Mouse (Mus musculus): ENCODE data around the gene Tpm1. TPM values are rescaled to one million over a fixed set of nuclear protein-coding genes. Genes with fewer than 3 reads are reported as not detected.
A peak's percentile ranks its signal among the peaks of the same experiment; 100 is the strongest.

Tpm1 gene
- polyA plus RNA-seq, 1 experiment from 2014 or later: 1,264 TPM

- Histone ChIP-seq H3K27ac (replicated peaks; ENCODE audit: low read depth, low read length) (no peak overlapping the region; the same call in 1 of the 2 replicates), H3K27me3 (replicated peaks; ENCODE audit: control insufficient read depth, insufficient read depth, low read length) (no peaks in the 10 kb centered on the region), H3K4me1 (ENCODE audit: control insufficient read depth, insufficient read depth, low read length) (peaks cover 25% of the 10 kb centered on the region), H3K36me3 (ENCODE audit: control insufficient read depth, insufficient read depth, low read length) (peaks cover 77% of the 10 kb centered on the region), H3K9me3 (ENCODE audit: control insufficient read depth, low read length) (peaks cover 9% of the 10 kb centered on the region), H3K4me3 (ENCODE audit: low read depth, low read length) (no peak overlapping the region), H3K9ac (ENCODE audit: low read depth, low read length) (no peak overlapping the region), H3K4me2 (ENCODE audit: low read depth, low read length) (no peak overlapping the region)
- WGBS: 87% methylated on average over 4 of the region's 4 CpGs
- ATAC-seq (ENCODE audit: low read depth): no peak
- no peak for DNase-seq (ENCODE audit: low spot score)
Measured at GRCm38 (mm10) chr9:67037666-67038065, 11.5 kb downstream of the Tpm1 start.

- no peak overlapping the region for H3K4me2 ChIP-seq (ENCODE audit: low read depth, low read length)
- peak overlapping the region; percentile 70 for H3K27ac ChIP-seq (replicated peaks; ENCODE audit: low read depth, low read length)
- H3K36me3 ChIP-seq (ENCODE audit: control insufficient read depth, insufficient read depth, low read length): peaks cover 87% of the 10 kb centered on the region
- peak; percentile 54 for DNase-seq (ENCODE audit: low spot score)
- no peak overlapping the region for H3K9ac ChIP-seq (ENCODE audit: low read depth, low read length)
- peaks cover 9% of the 10 kb centered on the region for H3K9me3 ChIP-seq (ENCODE audit: control insufficient read depth, low read length)
- no peak for ATAC-seq (ENCODE audit: low read depth)
- 34% methylated on average over 2 of the region's 2 CpGs for WGBS
- no peak overlapping the region for H3K4me3 ChIP-seq (ENCODE audit: low read depth, low read length)
- H3K27me3 ChIP-seq (replicated peaks; ENCODE audit: control insufficient read depth, insufficient read depth, low read length): no peaks in the 10 kb centered on the region
- H3K4me1 ChIP-seq (ENCODE audit: control insufficient read depth, insufficient read depth, low read length): peaks cover 15% of the 10 kb centered on the region
Measured at GRCm38 (mm10) chr9:67036527-67037118, 12.6 kb downstream of the Tpm1 start.

- 84% methylated on average over 12 of the region's 12 CpGs for WGBS
- peaks cover 89% of the 10 kb centered on the region for H3K36me3 ChIP-seq (ENCODE audit: control insufficient read depth, insufficient read depth, low read length)
- H3K27me3 ChIP-seq (replicated peaks; ENCODE audit: control insufficient read depth, insufficient read depth, low read length): no peaks in the 10 kb centered on the region
- H3K27ac ChIP-seq (replicated peaks; ENCODE audit: low read depth, low read length): peak overlapping the region; percentile 18; the same call in 1 of the 2 replicates
- H3K4me1 ChIP-seq (ENCODE audit: control insufficient read depth, insufficient read depth, low read length): peaks cover 9% of the 10 kb centered on the region
- DNase-seq (ENCODE audit: low spot score) (no peak), ATAC-seq (ENCODE audit: low read depth) (no peak)
- peaks cover 9% of the 10 kb centered on the region for H3K9me3 ChIP-seq (ENCODE audit: control insufficient read depth, low read length)
- no peak overlapping the region for H3K4me2 ChIP-seq (ENCODE audit: low read depth, low read length)
- no peak overlapping the region for H3K4me3 ChIP-seq (ENCODE audit: low read depth, low read length)
- H3K9ac ChIP-seq (ENCODE audit: low read depth, low read length): no peak overlapping the region
Measured at GRCm38 (mm10) chr9:67035957-67036451, 13.2 kb downstream of the Tpm1 start.

- no peak for DNase-seq (ENCODE audit: low spot score)
- Histone ChIP-seq H3K36me3 (ENCODE audit: control insufficient read depth, insufficient read depth, low read length) (peaks cover 95% of the 10 kb centered on the region), H3K27me3 (replicated peaks; ENCODE audit: control insufficient read depth, insufficient read depth, low read length) (no peaks in the 10 kb centered on the region), H3K27ac (replicated peaks; ENCODE audit: low read depth, low read length) (no peak overlapping the region), H3K9ac (ENCODE audit: low read depth, low read length) (no peak overlapping the region), H3K4me1 (ENCODE audit: control insufficient read depth, insufficient read depth, low read length) (peaks cover 3% of the 10 kb centered on the region), H3K9me3 (ENCODE audit: control insufficient read depth, low read length) (peaks cover 9% of the 10 kb centered on the region), H3K4me3 (ENCODE audit: low read depth, low read length) (no peak overlapping the region), H3K4me2 (ENCODE audit: low read depth, low read length) (no peak overlapping the region)
- WGBS: 93% methylated on average over 4 of the region's 4 CpGs
- ATAC-seq (ENCODE audit: low read depth): no peak
Measured at GRCm38 (mm10) chr9:67034677-67035076, 14.5 kb downstream of the Tpm1 start.

- ATAC-seq (ENCODE audit: low read depth): no peak
- Histone ChIP-seq H3K27ac (replicated peaks; ENCODE audit: low read depth, low read length) (no peak overlapping the region), H3K4me3 (ENCODE audit: low read depth, low read length) (no peak overlapping the region), H3K4me2 (ENCODE audit: low read depth, low read length) (no peak overlapping the region), H3K9ac (ENCODE audit: low read depth, low read length) (no peak overlapping the region), H3K36me3 (ENCODE audit: control insufficient read depth, insufficient read depth, low read length) (peaks cover 98% of the 10 kb centered on the region), H3K9me3 (ENCODE audit: control insufficient read depth, low read length) (peaks cover 9% of the 10 kb centered on the region), H3K27me3 (replicated peaks; ENCODE audit: control insufficient read depth, insufficient read depth, low read length) (no peaks in the 10 kb centered on the region), H3K4me1 (ENCODE audit: control insufficient read depth, insufficient read depth, low read length) (no peaks in the 10 kb centered on the region; the same call in 1 of the 2 replicates)
- 88% methylated on average over 10 of the region's 10 CpGs for WGBS
- no peak for DNase-seq (ENCODE audit: low spot score)
Measured at GRCm38 (mm10) chr9:67033016-67033415, 16.2 kb downstream of the Tpm1 start.

- H3K9ac ChIP-seq (ENCODE audit: low read depth, low read length): no peak overlapping the region
- WGBS: 94% methylated on average over 15 of the region's 15 CpGs
- no peak for ATAC-seq (ENCODE audit: low read depth)
- no peak overlapping the region for H3K4me3 ChIP-seq (ENCODE audit: low read depth, low read length)
- DNase-seq (ENCODE audit: low spot score): no peak
- H3K27me3 ChIP-seq (replicated peaks; ENCODE audit: control insufficient read depth, insufficient read depth, low read length): no peaks in the 10 kb centered on the region
- no peak overlapping the region for H3K27ac ChIP-seq (replicated peaks; ENCODE audit: low read depth, low read length)
- H3K9me3 ChIP-seq (ENCODE audit: control insufficient read depth, low read length): peaks cover 9% of the 10 kb centered on the region
- no peak overlapping the region for H3K4me2 ChIP-seq (ENCODE audit: low read depth, low read length)
- H3K4me1 ChIP-seq (ENCODE audit: control insufficient read depth, insufficient read depth, low read length): no peaks in the 10 kb centered on the region; the same call in 1 of the 2 replicates
- peaks cover 98% of the 10 kb centered on the region for H3K36me3 ChIP-seq (ENCODE audit: control insufficient read depth, insufficient read depth, low read length)
Measured at GRCm38 (mm10) chr9:67032611-67033010, 16.6 kb downstream of the Tpm1 start.

- Histone ChIP-seq H3K9ac (ENCODE audit: low read depth, low read length) (no peak overlapping the region), H3K4me2 (ENCODE audit: low read depth, low read length) (no peak overlapping the region), H3K27me3 (replicated peaks; ENCODE audit: control insufficient read depth, insufficient read depth, low read length) (no peaks in the 10 kb centered on the region), H3K27ac (replicated peaks; ENCODE audit: low read depth, low read length) (no peak overlapping the region), H3K4me1 (ENCODE audit: control insufficient read depth, insufficient read depth, low read length) (no peaks in the 10 kb centered on the region), H3K9me3 (ENCODE audit: control insufficient read depth, low read length) (no peaks in the 10 kb centered on the region), H3K4me3 (ENCODE audit: low read depth, low read length) (no peak overlapping the region), H3K36me3 (ENCODE audit: control insufficient read depth, insufficient read depth, low read length) (peaks cover 97% of the 10 kb centered on the region)
- ATAC-seq (ENCODE audit: low read depth) (no peak), DNase-seq (ENCODE audit: low spot score) (no peak)
- 89% methylated on average over 13 of the region's 13 CpGs for WGBS
Measured at GRCm38 (mm10) chr9:67029518-67029917, 19.7 kb downstream of the Tpm1 start.

- ATAC-seq (ENCODE audit: low read depth) (no peak), DNase-seq (ENCODE audit: low spot score) (no peak)
- Histone ChIP-seq H3K36me3 (ENCODE audit: control insufficient read depth, insufficient read depth, low read length) (peaks cover 97% of the 10 kb centered on the region), H3K9me3 (ENCODE audit: control insufficient read depth, low read length) (no peaks in the 10 kb centered on the region), H3K27ac (replicated peaks; ENCODE audit: low read depth, low read length) (no peak overlapping the region), H3K4me1 (ENCODE audit: control insufficient read depth, insufficient read depth, low read length) (no peaks in the 10 kb centered on the region), H3K4me3 (ENCODE audit: low read depth, low read length) (no peak overlapping the region), H3K9ac (ENCODE audit: low read depth, low read length) (no peak overlapping the region), H3K27me3 (replicated peaks; ENCODE audit: control insufficient read depth, insufficient read depth, low read length) (no peaks in the 10 kb centered on the region), H3K4me2 (ENCODE audit: low read depth, low read length) (no peak overlapping the region)
- WGBS: 69% methylated on average over 4 of the region's 4 CpGs
Measured at GRCm38 (mm10) chr9:67028929-67029328, 20.3 kb downstream of the Tpm1 start.

GRCm38 (mm10) chr9:67028133-67028724 is 21.0 kb downstream of the Tpm1 start:
- Histone ChIP-seq H3K36me3 (ENCODE audit: control insufficient read depth, insufficient read depth, low read length) (peaks cover 97% of the 10 kb centered on the region), H3K4me3 (ENCODE audit: low read depth, low read length) (no peak overlapping the region), H3K4me2 (ENCODE audit: low read depth, low read length) (no peak overlapping the region), H3K9ac (ENCODE audit: low read depth, low read length) (no peak overlapping the region), H3K9me3 (ENCODE audit: control insufficient read depth, low read length) (no peaks in the 10 kb centered on the region), H3K27ac (replicated peaks; ENCODE audit: low read depth, low read length) (no peak overlapping the region), H3K27me3 (replicated peaks; ENCODE audit: control insufficient read depth, insufficient read depth, low read length) (no peaks in the 10 kb centered on the region), H3K4me1 (ENCODE audit: control insufficient read depth, insufficient read depth, low read length) (no peaks in the 10 kb centered on the region)
- WGBS: 83% methylated on average over 12 of the region's 12 CpGs
- no peak for DNase-seq (ENCODE audit: low spot score)
- ATAC-seq (ENCODE audit: low read depth): no peak
